Mouse (Mus musculus): ENCODE data around the gene Cyb5r1. TPM values are rescaled to one million over a fixed set of nuclear protein-coding genes. Genes with fewer than 3 reads are reported as not detected.
A peak's percentile ranks its signal among the peaks of the same experiment; 100 is the strongest.
"Not testable (repeated sequence)": the region's sequence is repeated elsewhere in the genome, so short reads cannot be mapped to it uniquely, and the experiment has no call there.

Gene Cyb5r1
- polyA plus RNA-seq, 1 experiment from 2014 or later, result 37.4 TPM

DNA sequence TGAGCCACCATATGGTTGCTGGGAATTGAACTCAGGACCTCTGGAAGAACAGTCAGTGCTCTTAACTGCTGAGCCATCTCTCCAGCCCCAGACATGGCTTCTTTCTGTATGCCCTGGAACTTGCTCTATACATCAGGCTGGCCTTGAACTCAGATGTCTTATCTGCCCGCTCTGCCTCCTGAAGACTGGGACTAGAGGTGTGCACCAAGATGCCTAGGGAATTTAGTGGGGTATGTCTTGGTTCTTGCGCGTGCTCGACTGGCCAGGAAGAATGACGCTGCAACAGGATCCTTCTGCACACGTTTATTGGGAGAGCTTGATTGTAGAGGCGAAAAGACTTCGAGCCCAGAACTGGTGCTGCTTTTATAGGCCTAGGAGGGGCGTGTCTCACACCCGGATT lies 36.4 kb downstream of the Cyb5r1 start:
- not testable (repeated sequence) for H3K4me2 ChIP-seq; H3K9ac ChIP-seq; H3K27ac ChIP-seq; H3K4me1 ChIP-seq (replicated peaks); H3K9me3 ChIP-seq (replicated peaks); ATAC-seq (replicated peaks; ENCODE audit: insufficient number of reproducible peaks, insufficient read depth, low FRiP score, low read depth); H3K27me3 ChIP-seq; H3K36me3 ChIP-seq; H3K4me3 ChIP-seq
- 91% methylated on average over 7 of the region's 10 CpGs for WGBS

- H3K36me3 ChIP-seq, result no peaks in the 10 kb centered on the region
- H3K4me2 ChIP-seq, result no peak overlapping the region
- no peak overlapping the region for H3K4me3 ChIP-seq
- H3K9ac ChIP-seq, result no peak overlapping the region
- WGBS, result 89% methylated on average over 3 of the region's 3 CpGs
- no peaks in the 10 kb centered on the region for H3K4me1 ChIP-seq (replicated peaks)
- ATAC-seq (replicated peaks; ENCODE audit: insufficient number of reproducible peaks, insufficient read depth, low FRiP score, low read depth), result no peak
- no peaks in the 10 kb centered on the region for H3K9me3 ChIP-seq (replicated peaks)
- no peaks in the 10 kb centered on the region for H3K27me3 ChIP-seq
- H3K27ac ChIP-seq, result no peak overlapping the region
Measured at GRCm38 (mm10) chr1:134442394-134442793, 37.0 kb downstream of the Cyb5r1 start.

GRCm38 (mm10) chr1:134443288-134443687 lies 37.9 kb downstream of the Cyb5r1 start:
- H3K4me3 ChIP-seq; H3K9me3 ChIP-seq (replicated peaks); H3K27me3 ChIP-seq; H3K27ac ChIP-seq; H3K4me1 ChIP-seq (replicated peaks); H3K36me3 ChIP-seq; H3K4me2 ChIP-seq; H3K9ac ChIP-seq; ATAC-seq (replicated peaks; ENCODE audit: insufficient number of reproducible peaks, insufficient read depth, low FRiP score, low read depth): not testable (repeated sequence)
- 85% methylated on average over 1 of the region's 1 CpGs for WGBS

GRCm38 (mm10) chr1:134445418-134445817 lies 40.1 kb downstream of the Cyb5r1 start:
- H3K36me3 ChIP-seq, result no peaks in the 10 kb centered on the region
- H3K9ac ChIP-seq, result no peak overlapping the region
- no peak overlapping the region for H3K27ac ChIP-seq
- H3K4me3 ChIP-seq, result no peak overlapping the region
- H3K4me1 ChIP-seq (replicated peaks), result no peaks in the 10 kb centered on the region
- no peaks in the 10 kb centered on the region for H3K27me3 ChIP-seq
- no peak for ATAC-seq (replicated peaks; ENCODE audit: insufficient number of reproducible peaks, insufficient read depth, low FRiP score, low read depth)
- 88% methylated on average over 2 of the region's 2 CpGs for WGBS
- H3K4me2 ChIP-seq, result no peak overlapping the region
- no peaks in the 10 kb centered on the region for H3K9me3 ChIP-seq (replicated peaks)

DNA sequence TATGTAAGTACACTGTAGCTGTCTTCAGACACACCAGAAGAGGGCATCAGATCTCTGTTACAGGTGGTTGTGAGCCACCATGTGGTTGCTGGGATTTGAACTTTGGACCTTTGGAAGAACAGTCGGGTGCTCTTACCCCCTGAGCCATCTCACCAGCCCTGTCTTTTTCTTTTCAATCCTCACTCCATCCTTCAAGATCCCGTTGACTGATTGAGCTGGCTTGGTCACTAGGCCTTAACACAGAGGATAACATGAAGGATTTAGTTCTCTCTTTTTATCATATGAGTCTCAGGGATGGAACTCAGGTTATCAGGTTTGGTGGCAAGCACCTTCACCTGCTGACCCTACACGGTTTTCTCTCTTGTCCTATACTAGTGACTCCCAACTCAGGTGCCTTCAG lies 43.2 kb downstream of the Cyb5r1 start:
- not testable (repeated sequence) for ATAC-seq (replicated peaks; ENCODE audit: insufficient number of reproducible peaks, insufficient read depth, low FRiP score, low read depth); H3K27ac ChIP-seq; H3K27me3 ChIP-seq; H3K9me3 ChIP-seq (replicated peaks); H3K4me2 ChIP-seq; H3K9ac ChIP-seq; H3K4me3 ChIP-seq; H3K36me3 ChIP-seq; H3K4me1 ChIP-seq (replicated peaks)
- 63% methylated on average over 3 of the region's 3 CpGs for WGBS

- Histone ChIP-seq H3K27ac (no peak overlapping the region), H3K4me1 (replicated peaks) (peaks cover 2% of the 10 kb centered on the region; the same call in 1 of the 2 replicates), H3K27me3 (no peaks in the 10 kb centered on the region), H3K4me3 (no peak overlapping the region), H3K9me3 (replicated peaks) (no peaks in the 10 kb centered on the region), H3K36me3 (no peaks in the 10 kb centered on the region), H3K9ac (no peak overlapping the region), H3K4me2 (no peak overlapping the region)
- ATAC-seq (replicated peaks; ENCODE audit: insufficient number of reproducible peaks, insufficient read depth, low FRiP score, low read depth), result no peak
- WGBS, result 84% methylated on average over 4 of the region's 4 CpGs
Measured at GRCm38 (mm10) chr1:134450201-134450600, 44.8 kb downstream of the Cyb5r1 start.

- H3K4me3 ChIP-seq, result no peak overlapping the region
- no peak for ATAC-seq (replicated peaks; ENCODE audit: insufficient number of reproducible peaks, insufficient read depth, low FRiP score, low read depth)
- no peaks in the 10 kb centered on the region for H3K36me3 ChIP-seq
- no peak overlapping the region for H3K27ac ChIP-seq
- H3K9ac ChIP-seq, result no peak overlapping the region
- H3K4me2 ChIP-seq, result no peak overlapping the region
- H3K4me1 ChIP-seq (replicated peaks), result peaks cover 5% of the 10 kb centered on the region
- WGBS, result 32% methylated on average over 3 of the region's 3 CpGs
- H3K27me3 ChIP-seq, result no peaks in the 10 kb centered on the region
- no peaks in the 10 kb centered on the region for H3K9me3 ChIP-seq (replicated peaks)
Measured at GRCm38 (mm10) chr1:134450986-134451385, 45.6 kb downstream of the Cyb5r1 start.

GRCm38 (mm10) chr1:134454904-134455824 lies 49.8 kb downstream of the Cyb5r1 start, which contains the start of gene Klhl12:
TSS of gene Klhl12 (plus strand) at chr1:134455531.
- Histone ChIP-seq H3K9me3 (replicated peaks) (no peaks in the 10 kb centered on the region), H3K4me3 (peak within 1 kb of the TSS; percentile 82), H3K4me1 (replicated peaks) (peaks cover 12% of the 10 kb centered on the region), H3K4me2 (peak within 1 kb of the TSS; percentile 86), H3K27me3 (no peaks in the 10 kb centered on the region), H3K36me3 (peaks cover 7% of the 10 kb centered on the region; the same call in 1 of the 2 replicates), H3K9ac (peak within 1 kb of the TSS; percentile 95), H3K27ac (peak within 1 kb of the TSS; percentile 83)
- ATAC-seq (replicated peaks; ENCODE audit: insufficient number of reproducible peaks, insufficient read depth, low FRiP score, low read depth), result peak; percentile 91
- WGBS, result under 1% methylated on average over 61 of the region's 61 CpGs

- peaks cover 15% of the 10 kb centered on the region; the same call in 1 of the 2 replicates for H3K36me3 ChIP-seq
Measured at GRCm38 (mm10) chr1:134456060-134456459, 50.7 kb downstream of the Cyb5r1 start.

GRCm38 (mm10) chr1:134458139-134458727 lies 52.9 kb downstream of the Cyb5r1 start:
- Histone ChIP-seq H3K4me2 (no peak overlapping the region), H3K9ac (no peak overlapping the region), H3K4me1 (replicated peaks) (peaks cover 12% of the 10 kb centered on the region), H3K27me3 (no peaks in the 10 kb centered on the region), H3K9me3 (replicated peaks) (no peaks in the 10 kb centered on the region), H3K36me3 (peaks cover 22% of the 10 kb centered on the region; the same call in 1 of the 2 replicates), H3K27ac (no peak overlapping the region), H3K4me3 (no peak overlapping the region)
- ATAC-seq (replicated peaks; ENCODE audit: insufficient number of reproducible peaks, insufficient read depth, low FRiP score, low read depth), result no peak
- 88% methylated on average over 7 of the region's 7 CpGs for WGBS

More at GRCm38 (mm10) chr1:134456060-134456459, 50.7 kb downstream of the Cyb5r1 start:
- peak overlapping the region; percentile 86 for H3K4me2 ChIP-seq
- H3K27ac ChIP-seq, result no peak overlapping the region
- peak overlapping the region; percentile 95 for H3K9ac ChIP-seq
- 17% methylated on average over 5 of the region's 5 CpGs for WGBS
- peaks cover 12% of the 10 kb centered on the region for H3K4me1 ChIP-seq (replicated peaks)
- H3K4me3 ChIP-seq, result peak overlapping the region; percentile 82
- ATAC-seq (replicated peaks; ENCODE audit: insufficient number of reproducible peaks, insufficient read depth, low FRiP score, low read depth), result no peak
- no peaks in the 10 kb centered on the region for H3K27me3 ChIP-seq
- H3K9me3 ChIP-seq (replicated peaks), result no peaks in the 10 kb centered on the region

DNA sequence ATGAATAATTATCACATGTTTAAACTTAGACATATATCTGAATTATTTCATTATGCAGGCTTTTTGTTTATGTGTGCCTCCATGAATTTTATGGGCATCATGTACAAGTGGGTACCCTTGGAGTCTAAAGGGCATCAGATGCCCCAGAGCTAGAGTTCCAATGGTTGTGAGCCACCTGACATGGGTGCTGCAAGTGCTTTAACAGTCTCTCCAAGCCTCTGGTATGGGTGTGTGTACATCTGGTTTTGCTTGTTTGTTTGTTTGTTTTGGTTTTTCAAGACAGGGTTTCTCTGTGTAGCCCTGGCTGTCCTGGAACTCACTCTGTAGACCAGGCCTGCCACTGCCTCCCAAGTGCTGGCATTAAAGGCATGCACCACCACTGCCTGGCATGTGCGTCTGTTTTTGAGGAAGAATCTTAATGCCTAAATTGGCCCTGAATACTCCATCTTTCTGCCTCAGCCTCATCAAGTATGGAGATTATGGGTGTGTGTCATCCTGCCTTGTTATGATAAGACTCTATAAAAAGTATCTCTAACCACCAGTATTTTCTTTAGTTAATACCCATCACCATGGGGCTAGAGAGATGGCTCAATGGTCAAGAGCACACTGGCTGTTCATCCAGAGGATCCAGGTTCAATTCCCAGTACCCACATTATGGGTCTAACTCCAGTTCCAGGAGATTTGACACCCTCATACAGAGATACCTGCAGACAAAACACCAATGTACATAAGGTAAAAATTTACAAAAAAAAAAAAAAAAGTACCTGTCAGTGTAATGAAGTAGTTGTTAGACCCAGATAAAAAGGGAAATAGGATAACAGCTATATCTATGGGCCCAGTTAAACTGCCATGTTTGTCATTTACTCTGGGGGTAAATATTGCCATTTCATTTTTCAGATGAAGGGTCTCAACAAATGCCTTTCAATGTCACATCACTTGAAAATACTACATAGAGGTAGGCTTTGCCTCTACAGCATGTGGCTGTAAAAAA lies 55.2 kb downstream of the Cyb5r1 start:
- Histone ChIP-seq H3K4me1 (replicated peaks) (peaks cover 10% of the 10 kb centered on the region), H3K4me3 (no peak overlapping the region), H3K36me3 (peaks cover 41% of the 10 kb centered on the region), H3K9ac (no peak overlapping the region), H3K27me3 (no peaks in the 10 kb centered on the region), H3K27ac (no peak overlapping the region), H3K9me3 (replicated peaks) (no peaks in the 10 kb centered on the region), H3K4me2 (no peak overlapping the region)
- no peak for ATAC-seq (replicated peaks; ENCODE audit: insufficient number of reproducible peaks, insufficient read depth, low FRiP score, low read depth)
- WGBS, result 85% methylated on average over 1 of the region's 1 CpGs

All from heart, embryonic 15.5 days (tissue).